Mouse (Mus musculus) neural tube, embryonic 15.5 days (tissue): ENCODE results near the gene Gm11756. TPM values are rescaled to one million over a fixed set of nuclear protein-coding genes. Genes with fewer than 3 reads are reported as not detected.
"Not testable (repeated sequence)": the region's sequence is repeated elsewhere in the genome, so short reads cannot be mapped to it uniquely, and the experiment has no call there.

ENCODE experiments used
- ATAC-seq: fragments of 200-750 bp; cut with Nextera tagmentation; 2 replicates; pipeline ENCODE4 v1.8.0; 2017; ENCODE audit warnings: mild to moderate bottlenecking, moderate TSS enrichment, moderate library complexity; ENCODE audit not compliant: low FRiP score
- H3K27ac ChIP-seq: fragments of 300-500 bp; sonication (generic); replicated peaks from 2 replicates; pipeline ENCODE4 v1.5.1; 2015; ENCODE audit warnings: mild to moderate bottlenecking, inconsistent platforms
- H3K27me3 ChIP-seq: fragments of 300-500 bp; sonication (generic); replicated peaks from 2 replicates; pipeline ENCODE4 v1.6.1; 2015; ENCODE audit warnings: inconsistent platforms
- H3K36me3 ChIP-seq: fragments of 300-500 bp; sonication (generic); 2 replicates; pipeline ENCODE4 v1.6.1; 2015; ENCODE audit warnings: inconsistent platforms
- H3K4me1 ChIP-seq: fragments of 300-500 bp; sonication (generic); 2 replicates; pipeline ENCODE4 v1.6.1; 2015; ENCODE audit warnings: inconsistent platforms
- H3K4me2 ChIP-seq: fragments of 300-500 bp; sonication (generic); 2 replicates; pipeline ENCODE4 v1.6.1; 2015; ENCODE audit warnings: inconsistent platforms, mild to moderate bottlenecking, moderate library complexity
- H3K4me3 ChIP-seq: fragments of 300-500 bp; sonication (generic); replicated peaks from 2 replicates; pipeline ENCODE4 v1.5.1; 2015; ENCODE audit warnings: mild to moderate bottlenecking, inconsistent platforms
- H3K9ac ChIP-seq: fragments of 300-500 bp; sonication (generic); replicated peaks from 2 replicates; pipeline ENCODE4 v1.6.1; 2015; ENCODE audit warnings: mild to moderate bottlenecking, inconsistent platforms
- H3K9me3 ChIP-seq: fragments of 300-500 bp; sonication (generic); replicated peaks from 2 replicates; pipeline ENCODE4 v1.6.1; 2016; ENCODE audit warnings: inconsistent platforms
- WGBS: fragments of 180-500 bp; shearing (Covaris S2); methylation state at CpG from one replicate; pipeline ENCODE4 v1.1.7; 2015; ENCODE audit warnings: mixed read lengths; 5-methylcytosine and 5-hydroxymethylcytosine counted together
- polyA plus RNA-seq: library from polyadenylated mRNA; unstranded; fragments of >200 nt; fragmentation: Nextera tagmentation; extraction: Ambion mirVana; gene quantifications from 2 replicates; pipeline ENCODE4 v1.2.1, GENCODE M21; 2015

Gm11756 gene
- polyA plus RNA-seq, result not detected in 2 replicates

- not testable (repeated sequence) for H3K36me3 ChIP-seq, H3K9ac ChIP-seq, ATAC-seq, H3K4me3 ChIP-seq, H3K27me3 ChIP-seq, H3K4me1 ChIP-seq, H3K9me3 ChIP-seq, H3K4me2 ChIP-seq, H3K27ac ChIP-seq
- WGBS, result 90% methylated on average over 6 of the region's 6 CpGs
Observed at GRCm38 (mm10) chr4:73920660-73921059, at the start of gene Gm11756. Gene Gm11756, minus strand, starts transcription at chr4:73920760.

GRCm38 (mm10) chr4:73950375-73950896 lies 29.9 kb upstream of the Gm11756 start, which contains the start of gene 2310002L09Rik:
Gene 2310002L09Rik, minus strand, starts transcription at chr4:73950846.
- Histone ChIP-seq H3K27me3 (no peaks in the 10 kb centered on the region), H3K27ac (no peak within 1 kb of the TSS), H3K9ac (no peak within 1 kb of the TSS), H3K36me3 (no peaks in the 10 kb centered on the region), H3K4me3 (no peak within 1 kb of the TSS), H3K4me2 (no peak within 1 kb of the TSS), H3K9me3 (no peaks in the 10 kb centered on the region), H3K4me1 (no peaks in the 10 kb centered on the region)
- ATAC-seq, result no peak
- WGBS, result 85% methylated on average over 8 of the region's 8 CpGs

GRCm38 (mm10) chr4:73905853-73906252 lies 14.7 kb downstream of the Gm11756 start, which contains the start of gene Gm13871:
Gene Gm13871, minus strand, starts transcription at chr4:73905953.
- H3K27me3 ChIP-seq, H3K36me3 ChIP-seq, H3K4me2 ChIP-seq, H3K9ac ChIP-seq, H3K27ac ChIP-seq, H3K4me3 ChIP-seq, ATAC-seq, H3K4me1 ChIP-seq, H3K9me3 ChIP-seq: not testable (repeated sequence)
- WGBS, result no CpG with 5 or more reads among the region's 4 CpGs

- not testable (repeated sequence) for H3K4me1 ChIP-seq, H3K9me3 ChIP-seq, H3K27me3 ChIP-seq, H3K4me3 ChIP-seq, H3K4me2 ChIP-seq, H3K27ac ChIP-seq, ATAC-seq, H3K36me3 ChIP-seq, H3K9ac ChIP-seq
- WGBS, result no CpG with 5 or more reads among the region's 4 CpGs
Observed at GRCm38 (mm10) chr4:73891012-73891411, 29.5 kb downstream of the Gm11756 start, which contains the start of gene Gm11757. Gene Gm11757, minus strand, starts transcription at chr4:73891112.

- H3K4me1 ChIP-seq, H3K9me3 ChIP-seq, H3K9ac ChIP-seq, ATAC-seq, H3K27ac ChIP-seq, H3K36me3 ChIP-seq, H3K27me3 ChIP-seq, H3K4me3 ChIP-seq, H3K4me2 ChIP-seq: not testable (repeated sequence)
- no CpG with 5 or more reads among the region's 4 CpGs for WGBS
Observed at GRCm38 (mm10) chr4:73876166-73876565, 44.4 kb downstream of the Gm11756 start, which contains the start of gene Gm11758. Gene Gm11758, minus strand, starts transcription at chr4:73876266.

Other genes starting within 250 kb of the Gm11756 start
- gene Gm428, start 237.2 kb downstream of the Gm11756 start, polyA plus RNA-seq, result not detected in 2 replicates
- 0.51 and 1.1 TPM in 2 replicates for gene Rasef, start 129.8 kb downstream of the Gm11756 start, polyA plus RNA-seq
- gene Gm11758, start 44.5 kb downstream of the Gm11756 start, polyA plus RNA-seq, result not detected in 2 replicates
- not detected in 2 replicates for gene Gm11757, start 29.6 kb downstream of the Gm11756 start, polyA plus RNA-seq
- gene Gm13871, start 14.8 kb downstream of the Gm11756 start, polyA plus RNA-seq, result not detected in 2 replicates
- 0.57 and 0.63 TPM in 2 replicates for gene 2310002L09Rik, start 30.1 kb upstream of the Gm11756 start, polyA plus RNA-seq
- gene Frmd3, start 92.7 kb upstream of the Gm11756 start, polyA plus RNA-seq, result 34.9 and 43.4 TPM in 2 replicates